Comparison of ENCODE assay signal across 8 mouse cellular contexts in the genomic region with DNA sequence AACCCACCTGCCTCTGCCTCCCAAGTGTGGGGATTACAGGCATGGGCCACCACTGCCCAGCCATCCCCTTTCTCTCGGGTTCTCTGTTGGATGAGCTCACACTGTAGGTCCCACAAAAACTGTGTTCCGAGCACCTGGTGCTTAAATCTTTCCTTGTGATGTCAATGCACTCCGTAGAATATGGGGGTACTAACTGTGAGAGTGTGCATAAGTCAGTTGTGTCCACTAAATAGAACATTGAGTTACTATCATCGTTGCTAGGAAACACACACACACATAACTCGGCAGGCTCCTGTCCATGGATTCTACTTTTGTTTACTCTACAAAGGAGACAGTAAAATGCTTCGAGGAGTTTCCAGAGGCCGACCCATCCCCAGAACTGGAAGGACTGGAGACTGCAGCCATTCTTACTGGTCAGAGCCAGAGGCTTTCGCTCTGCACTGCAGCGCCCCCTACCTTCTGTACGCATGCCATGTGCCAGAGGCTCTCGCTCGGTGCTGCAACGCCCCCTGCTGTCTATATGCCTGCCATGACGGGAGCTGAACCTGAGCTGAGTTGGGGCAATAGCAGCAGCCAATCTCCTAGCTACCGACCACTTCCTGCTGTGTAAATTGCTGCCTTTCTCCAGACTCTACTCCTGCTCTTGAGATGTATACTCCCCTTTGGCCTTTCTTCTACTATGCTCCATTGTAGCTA. TPM values are rescaled to one million over a fixed set of nuclear protein-coding genes. Genes with fewer than 3 reads are reported as not detected.
DNase-seq lines count a peak whose midpoint lies in the region; ATAC-seq and TF ChIP-seq lines count a peak whose summit lies in the region.

No protein-coding gene starts in this region.

- H3K4me3 ChIP-seq in embryonic facial prominence, embryonic 14.5 days (ENCODE audit: low read depth, low read length) = no peak overlapping the region
- H3K4me3 ChIP-seq in limb, embryonic 14.5 days (replicated peaks; ENCODE audit: low read length) = no peak overlapping the region
- no peak overlapping the region for H3K4me3 ChIP-seq in midbrain, postnatal 0 days (ENCODE audit: low read depth, low read length)

- TF ChIP-seq POLR2A in limb, embryonic 14.5 days (IDR thresholded peaks at IDR 0.05; ENCODE audit: borderline replicate concordance, extremely low read depth, insufficient read depth, insufficient read length) = peak; percentile 57; the same call in 1 of the 2 replicates

- no peak overlapping the region for H3K9ac ChIP-seq in embryonic facial prominence, embryonic 14.5 days (ENCODE audit: low read depth, low read length)
- H3K9ac ChIP-seq in limb, embryonic 14.5 days (ENCODE audit: low read depth, low read length, severe bottlenecking) = no peak overlapping the region
- H3K9ac ChIP-seq in midbrain, postnatal 0 days (replicated peaks; ENCODE audit: low read length, poor library complexity, severe bottlenecking) = no peak overlapping the region

- TF ChIP-seq CTCF in midbrain, postnatal 0 days (IDR thresholded peaks at IDR 0.05) = peak; percentile 100

- 0 out of 2 replicates have a peak, but pooled peaks cover 12% of the 10 kb centered on the region for H3K36me3 ChIP-seq in embryonic facial prominence, embryonic 14.5 days (ENCODE audit: control insufficient read depth, insufficient read depth, low read length)
- peaks cover 10% of the 10 kb centered on the region; the same call in 1 of the 2 replicates for H3K36me3 ChIP-seq in limb, embryonic 14.5 days (ENCODE audit: control insufficient read depth, insufficient read depth, low read length)
- H3K36me3 ChIP-seq in midbrain, postnatal 0 days (ENCODE audit: insufficient read depth, low read length) = peaks cover 6% of the 10 kb centered on the region

- WGBS in embryonic facial prominence, embryonic 14.5 days = 26% methylated on average over 15 of the region's 15 CpGs
- WGBS in limb, embryonic 14.5 days = 27% methylated on average over 15 of the region's 15 CpGs
- 25% methylated on average over 15 of the region's 15 CpGs for WGBS in midbrain, postnatal 0 days

- ATAC-seq in embryonic facial prominence, embryonic 14.5 days (ENCODE audit: low read depth) = peak; percentile 92
- ATAC-seq in limb, embryonic 14.5 days (ENCODE audit: low FRiP score, low read depth) = peak; percentile 79
- ATAC-seq in midbrain, postnatal 0 days (ENCODE audit: low FRiP score) = peak; percentile 81

- H3K4me2 ChIP-seq in embryonic facial prominence, embryonic 14.5 days (ENCODE audit: low read depth, low read length) = no peak overlapping the region; the same call in 1 of the 2 replicates
- no peak overlapping the region for H3K4me2 ChIP-seq in limb, embryonic 14.5 days (replicated peaks; ENCODE audit: low read depth, low read length, severe bottlenecking)
- no peak overlapping the region for H3K4me2 ChIP-seq in midbrain, postnatal 0 days (ENCODE audit: low read depth, low read length, poor library complexity, severe bottlenecking)

- H3K9me3 ChIP-seq in embryonic facial prominence, embryonic 14.5 days (ENCODE audit: control insufficient read depth, low read length) = no peaks in the 10 kb centered on the region
- H3K9me3 ChIP-seq in limb, embryonic 14.5 days (ENCODE audit: control insufficient read depth, low read length) = no peaks in the 10 kb centered on the region
- no peaks in the 10 kb centered on the region for H3K9me3 ChIP-seq in midbrain, postnatal 0 days (ENCODE audit: low read length)

- H3K27me3 ChIP-seq in embryonic facial prominence, embryonic 14.5 days (replicated peaks; ENCODE audit: control insufficient read depth, insufficient read depth, low read length) = no peaks in the 10 kb centered on the region
- no peaks in the 10 kb centered on the region for H3K27me3 ChIP-seq in limb, embryonic 14.5 days (ENCODE audit: control insufficient read depth, insufficient read depth, low read length)
- H3K27me3 ChIP-seq in midbrain, postnatal 0 days (ENCODE audit: insufficient read depth, low read length) = no peaks in the 10 kb centered on the region

- H3K27ac ChIP-seq in embryonic facial prominence, embryonic 14.5 days (replicated peaks; ENCODE audit: low read depth, low read length) = no peak overlapping the region
- H3K27ac ChIP-seq in limb, embryonic 14.5 days (replicated peaks; ENCODE audit: low read depth, low read length) = no peak overlapping the region
- H3K27ac ChIP-seq in midbrain, postnatal 0 days (ENCODE audit: low read depth, low read length) = no peak overlapping the region

- H3K4me1 ChIP-seq in embryonic facial prominence, embryonic 14.5 days (ENCODE audit: control insufficient read depth, insufficient read depth, low read length) = no peaks in the 10 kb centered on the region
- H3K4me1 ChIP-seq in limb, embryonic 14.5 days (ENCODE audit: control insufficient read depth, insufficient read depth, low read length) = no peaks in the 10 kb centered on the region
- H3K4me1 ChIP-seq in midbrain, postnatal 0 days (ENCODE audit: insufficient read depth, low read length) = no peaks in the 10 kb centered on the region

- DNase-seq in 416B (ENCODE audit: low read depth) = peak; percentile 94
- peak; percentile 95 to 96 for DNase-seq in adrenal gland, postnatal 4 days (ENCODE audit: low spot score in 2 of 2)
- DNase-seq in embryonic facial prominence, embryonic 14.5 days (ENCODE audit: low spot score) = peak; percentile 92
- peak; percentile 74 to 91 for DNase-seq in heart, adult 9 months (ENCODE audit: low spot score in 2 of 2)
- DNase-seq in kidney, adult 9 months = peak; percentile 96
- peak; percentile 90 for DNase-seq in limb, embryonic 14.5 days (ENCODE audit: low spot score)
- DNase-seq in midbrain, postnatal 0 days (ENCODE audit: low spot score) = peak; percentile 93
- peak; percentile 87 to 95 for DNase-seq in spleen, postnatal 10 days (ENCODE audit: low spot score in 2 of 2)

RNA-seq across cellular contexts. Expression of a gene that starts 8.1 kb away (rescaled TPM):
- total RNA-seq in adrenal gland, postnatal 4 days (2021) = 10 to 100 TPM; 18.9 to 22.7 TPM
- 32.5 and 36.9 TPM in 2 replicates for polyA plus RNA-seq in embryonic facial prominence, embryonic 14.5 days (2014; fragmentation: Nextera tagmentation; extraction: Ambion mirVana)
- polyA plus RNA-seq in limb, embryonic 14.5 days (2012; rRNA removed) = 61.0 and 79.7 TPM in 2 replicates
- polyA plus RNA-seq in limb, embryonic 14.5 days (2014; fragmentation: Nextera tagmentation; extraction: Ambion mirVana) = 36.8 and 39.0 TPM in 2 replicates
- total RNA-seq in midbrain, postnatal 0 days (2014; rRNA removed) = 86.5 and 106 TPM in 2 replicates
- 130 and 138 TPM in 2 replicates for polyA plus RNA-seq in midbrain, postnatal 0 days (2015; fragmentation: Nextera tagmentation; extraction: Ambion mirVana)

RNA-seq across cellular contexts. Expression of a gene that starts 8.2 kb away (rescaled TPM):
- 100 to 1,000 TPM; 109 to 111 TPM for total RNA-seq in adrenal gland, postnatal 4 days (2021)
- polyA plus RNA-seq in embryonic facial prominence, embryonic 14.5 days (2014; fragmentation: Nextera tagmentation; extraction: Ambion mirVana) = 207 and 219 TPM in 2 replicates
- polyA plus RNA-seq in limb, embryonic 14.5 days (2012; rRNA removed) = 236 and 273 TPM in 2 replicates
- 248 and 249 TPM in 2 replicates for polyA plus RNA-seq in limb, embryonic 14.5 days (2014; fragmentation: Nextera tagmentation; extraction: Ambion mirVana)
- total RNA-seq in midbrain, postnatal 0 days (2014; rRNA removed) = 252 and 262 TPM in 2 replicates
- polyA plus RNA-seq in midbrain, postnatal 0 days (2015; fragmentation: Nextera tagmentation; extraction: Ambion mirVana) = 233 and 253 TPM in 2 replicates

RNA-seq across cellular contexts. Expression of a gene that starts 13.3 kb away (rescaled TPM):
- total RNA-seq in adrenal gland, postnatal 4 days (2021) = 10 to 100 TPM; 20.2 to 49.6 TPM
- 3.0 and 4.8 TPM in 2 replicates for polyA plus RNA-seq in embryonic facial prominence, embryonic 14.5 days (2014; fragmentation: Nextera tagmentation; extraction: Ambion mirVana)
- 1.8 and 1.9 TPM in 2 replicates for polyA plus RNA-seq in limb, embryonic 14.5 days (2012; rRNA removed)
- polyA plus RNA-seq in limb, embryonic 14.5 days (2014; fragmentation: Nextera tagmentation; extraction: Ambion mirVana) = 4.2 and 4.5 TPM in 2 replicates
- 0.93 and 1.0 TPM in 2 replicates for total RNA-seq in midbrain, postnatal 0 days (2014; rRNA removed)
- polyA plus RNA-seq in midbrain, postnatal 0 days (2015; fragmentation: Nextera tagmentation; extraction: Ambion mirVana) = 2.7 TPM in 2 replicates

RNA-seq across cellular contexts. Expression of a gene that starts 20.3 kb away (rescaled TPM):
- total RNA-seq in adrenal gland, postnatal 4 days (2021) = 10 to 100 TPM; 66.8 to 71.1 TPM
- polyA plus RNA-seq in embryonic facial prominence, embryonic 14.5 days (2014; fragmentation: Nextera tagmentation; extraction: Ambion mirVana) = 51.0 and 63.8 TPM in 2 replicates
- polyA plus RNA-seq in limb, embryonic 14.5 days (2012; rRNA removed) = 55.3 and 55.8 TPM in 2 replicates
- polyA plus RNA-seq in limb, embryonic 14.5 days (2014; fragmentation: Nextera tagmentation; extraction: Ambion mirVana) = 60.2 and 63.4 TPM in 2 replicates
- 46.4 and 52.3 TPM in 2 replicates for total RNA-seq in midbrain, postnatal 0 days (2014; rRNA removed)
- polyA plus RNA-seq in midbrain, postnatal 0 days (2015; fragmentation: Nextera tagmentation; extraction: Ambion mirVana) = 38.4 and 41.6 TPM in 2 replicates

RNA-seq across cellular contexts. Expression of a gene that starts 44.0 kb away (rescaled TPM):
- 1 to 10 TPM; 7.4 to 7.8 TPM for total RNA-seq in adrenal gland, postnatal 4 days (2021)
- polyA plus RNA-seq in embryonic facial prominence, embryonic 14.5 days (2014; fragmentation: Nextera tagmentation; extraction: Ambion mirVana) = 58.3 and 113 TPM in 2 replicates
- polyA plus RNA-seq in limb, embryonic 14.5 days (2012; rRNA removed) = 11.9 and 19.6 TPM in 2 replicates
- polyA plus RNA-seq in limb, embryonic 14.5 days (2014; fragmentation: Nextera tagmentation; extraction: Ambion mirVana) = 7.3 and 10.8 TPM in 2 replicates
- total RNA-seq in midbrain, postnatal 0 days (2014; rRNA removed) = 3.6 and 5.2 TPM in 2 replicates
- polyA plus RNA-seq in midbrain, postnatal 0 days (2015; fragmentation: Nextera tagmentation; extraction: Ambion mirVana) = 4.0 and 4.4 TPM in 2 replicates
